Mouse (Mus musculus): Measurements from ENCODE around the gene Casp12. TPM values are rescaled to one million over a fixed set of nuclear protein-coding genes. Genes with fewer than 3 reads are reported as not detected.

Casp12 gene
- total and polyA plus RNA-seq, 3 experiments = 0.34 TPM; not detected in 2

GRCm38 (mm10) chr9:5328204-5328603 lies 17.0 kb upstream of the Casp12 start:
- Histone ChIP-seq H3K36me3 (replicated peaks in 1 of 2; ENCODE audit: control insufficient read depth in 1 of 2, insufficient read depth in 1 of 2, low read length in 1 of 2) (peaks cover 31 to 74% of the 10 kb centered on the region in 2 experiments), H3K4me3 (replicated peaks in 1 of 3; ENCODE audit: low read depth in 2 of 3, low read length in 2 of 3, poor library complexity in 1 of 3) (no peak overlapping the region), H3K9me3 (replicated peaks; ENCODE audit: low read length) (no peaks in the 10 kb centered on the region), H3K79me2 (replicated peaks; ENCODE audit: control insufficient read depth, extremely low read depth, insufficient read depth, poor library complexity, severe bottlenecking) (no peaks in the 10 kb centered on the region), H3K27ac (ENCODE audit: insufficient read depth, low read depth) (no peak overlapping the region), H3K4me1 (ENCODE audit: control insufficient read depth in 1 of 2, insufficient read depth in 2 of 2) (peaks cover 0 to 7% of the 10 kb centered on the region in 2 experiments; a peak in 1 of 4 replicates), H3K9ac (ENCODE audit: insufficient read depth, low read depth) (no peak overlapping the region), H3K27me3 (replicated peaks) (no peaks in the 10 kb centered on the region), H3K4me2 (ENCODE audit: insufficient read depth, low read depth, poor library complexity, severe bottlenecking) (no peak overlapping the region)
- in situ Hi-C loops (cut with MboI; ENCODE audit: low pct_ligation_motif_present, low pct_unique_long_range_greater_than_20kb, low sequenced_read_pairs) (no loop called here), dilution Hi-C loops (cut with MboI; ENCODE audit: extremely low pct_ligation_motif_present, extremely low pct_unique_long_range_greater_than_20kb, low sequenced_read_pairs) (no loop called here)
- TF ChIP-seq ZC3H11A (IDR thresholded peaks at IDR 0.05; ENCODE audit: low read depth, low read length) (no peak), NELFE (IDR thresholded peaks at IDR 0.05; ENCODE audit: low read depth, low read length) (no peak), MAFK (IDR thresholded peaks at IDR 0.05; ENCODE audit: insufficient replicate concordance, low read length) (no peak), SIN3A (IDR thresholded peaks at IDR 0.05; ENCODE audit: low read length) (no peak), MAX (IDR thresholded peaks at IDR 0.05; ENCODE audit: low read length) (no peak), ZNF384 (IDR thresholded peaks at IDR 0.05; ENCODE audit: low read depth, low read length) (peak; percentile 60), GABPA (IDR thresholded peaks at IDR 0.05; ENCODE audit: insufficient replicate concordance, low read depth, low read length) (no peak), ZMIZ1 (IDR thresholded peaks at IDR 0.05; ENCODE audit: low read depth, low read length) (no peak), HCFC1 (IDR thresholded peaks at IDR 0.05; ENCODE audit: low read depth, low read length) (no peak)
- DNase-seq (ENCODE audit: extremely low read depth) = no peak

GRCm38 (mm10) chr9:5332441-5332840 lies 12.8 kb upstream of the Casp12 start:
- dilution Hi-C loops (cut with MboI; ENCODE audit: extremely low pct_ligation_motif_present, extremely low pct_unique_long_range_greater_than_20kb, low sequenced_read_pairs) (no loop called here), in situ Hi-C loops (cut with MboI; ENCODE audit: low pct_ligation_motif_present, low pct_unique_long_range_greater_than_20kb, low sequenced_read_pairs) (no loop called here)
- no peak for TF ChIP-seq KAT2A (IDR thresholded peaks at IDR 0.05; ENCODE audit: insufficient replicate concordance, low read length)
- no peak for TF ChIP-seq CHD2 (IDR thresholded peaks at IDR 0.05; ENCODE audit: low read length)
- no peak for TF ChIP-seq JUN (IDR thresholded peaks at IDR 0.05; ENCODE audit: insufficient read depth, low read depth, low read length)
- no peak for TF ChIP-seq USF2 (conservative IDR thresholded peaks at IDR 0.05; ENCODE audit: low read depth, low read length)
- TF ChIP-seq ZKSCAN1 (IDR thresholded peaks at IDR 0.05; ENCODE audit: borderline replicate concordance, low read depth, low read length) = no peak
- no peak for TF ChIP-seq MYC (IDR thresholded peaks at IDR 0.05; ENCODE audit: low read depth, low read length)
- TF ChIP-seq HCFC1 (IDR thresholded peaks at IDR 0.05; ENCODE audit: low read depth, low read length) = no peak
- TF ChIP-seq BHLHE40 (IDR thresholded peaks at IDR 0.05; ENCODE audit: low read depth, low read length) = no peak
- no peak for TF ChIP-seq E2F4 (IDR thresholded peaks at IDR 0.05; ENCODE audit: insufficient replicate concordance, low read depth, low read length)
- no peak for TF ChIP-seq NRF1 (IDR thresholded peaks at IDR 0.05; ENCODE audit: low read depth, low read length)
- no peak overlapping the region for H3K27ac ChIP-seq (ENCODE audit: insufficient read depth, low read depth)
- H3K9ac ChIP-seq (ENCODE audit: insufficient read depth, low read depth) = no peak overlapping the region
- no peaks in the 10 kb centered on the region for H3K79me2 ChIP-seq (replicated peaks; ENCODE audit: control insufficient read depth, extremely low read depth, insufficient read depth, poor library complexity, severe bottlenecking)
- H3K27me3 ChIP-seq (replicated peaks) = no peaks in the 10 kb centered on the region
- DNase-seq (ENCODE audit: extremely low read depth) = no peak
- peaks cover 0 to 7% of the 10 kb centered on the region in 2 experiments; a peak in 1 of 4 replicates for H3K4me1 ChIP-seq (ENCODE audit: control insufficient read depth in 1 of 2, insufficient read depth in 2 of 2)
- no peak overlapping the region for H3K4me3 ChIP-seq (replicated peaks in 1 of 3; ENCODE audit: low read depth in 2 of 3, low read length in 2 of 3, poor library complexity in 1 of 3)
- H3K36me3 ChIP-seq (replicated peaks in 1 of 2; ENCODE audit: control insufficient read depth in 1 of 2, insufficient read depth in 1 of 2, low read length in 1 of 2) = peaks cover 33 to 68% of the 10 kb centered on the region in 2 experiments
- H3K4me2 ChIP-seq (ENCODE audit: insufficient read depth, low read depth, poor library complexity, severe bottlenecking) = no peak overlapping the region
- no peaks in the 10 kb centered on the region for H3K9me3 ChIP-seq (replicated peaks; ENCODE audit: low read length)
